Mouse (Mus musculus) myocyte (in vitro differentiated cells): Measurements from ENCODE around the gene Lrrc59.

Source experiments
- MAX ChIP-seq: IDR thresholded peaks from one replicate; pipeline ENCODE4 v1.6.1; 2011; ENCODE audit warnings: low read depth, mild to moderate bottlenecking, control low read depth
- MYOG ChIP-seq, 3 experiments: IDR thresholded peaks; one replicate each; pipeline ENCODE4 v1.6.1; 2011; ENCODE audit warnings: control low read depth in 2 of 3, low read depth in 2 of 3, mild to moderate bottlenecking in 2 of 3; ENCODE audit not compliant: insufficient read length in 2 of 3, control insufficient read depth in 1 of 3, insufficient read depth in 1 of 3
- POLR2A ChIP-seq: IDR thresholded peaks from one replicate; pipeline ENCODE4 v1.6.1; 2011; ENCODE audit warnings: low read depth, mild to moderate bottlenecking, control low read depth, moderate library complexity; ENCODE audit not compliant: insufficient read length
- POLR2AphosphoS2 ChIP-seq: IDR thresholded peaks from one replicate; pipeline ENCODE4 v1.6.1; 2011; ENCODE audit warnings: low read depth, control low read depth; ENCODE audit not compliant: insufficient read length
- REST ChIP-seq: IDR thresholded peaks from one replicate; pipeline ENCODE4 v1.6.1; 2011; ENCODE audit warnings: mild to moderate bottlenecking, control low read depth, moderate library complexity; ENCODE audit not compliant: insufficient read depth, insufficient read length
- SRF ChIP-seq: IDR thresholded peaks from one replicate; pipeline ENCODE4 v1.6.1; 2011; ENCODE audit warnings: low read depth; ENCODE audit not compliant: control insufficient read depth, insufficient read length
- TCF12 ChIP-seq: IDR thresholded peaks from one replicate; pipeline ENCODE4 v1.6.1; 2011; ENCODE audit warnings: mild to moderate bottlenecking, control low read depth; ENCODE audit not compliant: poor library complexity, insufficient read depth, severe bottlenecking
- TCF3 ChIP-seq: IDR thresholded peaks from one replicate; pipeline ENCODE4 v1.6.1; 2011; ENCODE audit warnings: low read depth, control low read depth; ENCODE audit not compliant: insufficient read length
- USF1 ChIP-seq: IDR thresholded peaks from one replicate; pipeline ENCODE4 v1.6.1; 2011; ENCODE audit warnings: low read depth, mild to moderate bottlenecking, control low read depth, moderate library complexity

DNA sequence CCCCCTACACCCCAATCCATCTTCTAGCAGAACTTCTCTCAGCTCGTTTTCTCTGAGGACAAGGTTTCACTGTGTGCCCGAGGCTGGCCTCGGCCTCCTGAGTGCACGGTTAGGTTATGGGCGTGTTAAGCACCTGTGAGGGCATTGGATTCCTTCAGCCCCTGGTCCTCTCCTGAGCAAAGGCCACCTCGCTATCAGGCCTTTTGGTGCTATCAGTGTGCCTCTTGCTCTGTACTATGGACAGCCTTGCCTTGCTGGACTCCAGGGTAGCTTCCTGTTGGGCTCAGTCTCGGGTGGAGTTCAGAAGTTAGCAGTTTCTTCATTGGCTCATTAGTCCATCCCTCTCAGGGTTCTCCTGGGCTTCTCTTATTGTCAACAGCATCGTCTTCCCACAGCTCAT is 3.4 kb downstream of the Lrrc59 start:
- TF ChIP-seq POLR2A (no peak), MAX (no peak), USF1 (no peak), TCF3 (no peak), MYOG (IDR thresholded peaks at IDR 0.05; ENCODE audit: control insufficient read depth in 1 of 3, insufficient read depth in 1 of 3, insufficient read length in 2 of 3, low read depth in 2 of 3) (no peak), SRF (no peak), TCF12 (no peak), POLR2AphosphoS2 (no peak), REST (no peak)
